Mouse (Mus musculus): ENCODE results near the gene Stk32c.

DNA sequence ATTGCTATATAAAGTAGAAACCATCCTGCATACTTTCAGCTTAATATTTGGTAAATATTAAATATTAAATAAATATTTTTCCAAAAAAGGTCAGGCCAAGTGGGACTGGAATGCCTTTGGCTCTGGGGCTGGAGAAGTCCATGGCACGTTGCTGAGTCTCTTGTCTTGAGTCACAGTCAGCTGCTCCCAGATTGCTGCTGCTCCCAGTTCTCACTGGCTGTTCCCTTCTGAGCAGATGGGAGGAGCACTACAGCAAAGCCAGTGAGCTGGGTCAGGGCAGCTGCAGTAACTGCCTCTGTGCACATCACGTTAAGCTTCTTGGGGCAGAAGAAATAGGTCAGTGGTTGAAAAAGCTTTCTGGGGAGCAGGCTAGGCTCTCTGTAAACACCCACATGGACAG, 7.2 kb upstream of the Stk32c start:
- no peak for TF ChIP-seq EP300 (IDR thresholded peaks at IDR 0.05; ENCODE audit: low read depth)
- no peak for TF ChIP-seq CTCF (IDR thresholded peaks at IDR 0.05; ENCODE audit: low read depth)
